Mouse (Mus musculus) thymus, adult 2 months (tissue): Measurements from ENCODE around the gene Tpra1. TPM values are rescaled to one million over a fixed set of nuclear protein-coding genes. Genes with fewer than 3 reads are reported as not detected.

Experiments used
- DNase-seq: peaks from one replicate; pipeline ENCODE4 v3.0.0; 2021
- H3K27ac ChIP-seq: fragments of 200-500 bp; 2 replicates; pipeline ENCODE4 v1.5.1; 2012; ENCODE audit warnings: low read length, control low read depth; ENCODE audit not compliant: control insufficient read depth, insufficient read depth
- H3K27me3 ChIP-seq: fragments of 200-500 bp; 2 replicates; pipeline ENCODE4 v1.6.1; 2012; ENCODE audit warnings: mild to moderate bottlenecking, low read length, moderate library complexity, mixed read lengths; ENCODE audit not compliant: control insufficient read depth, insufficient read depth
- H3K36me3 ChIP-seq: fragments of 200-500 bp; 2 replicates; pipeline ENCODE4 v1.6.1; 2012; ENCODE audit warnings: mild to moderate bottlenecking, low read length, moderate library complexity; ENCODE audit not compliant: control insufficient read depth, insufficient read depth
- H3K4me1 ChIP-seq: fragments of 200-500 bp; replicated peaks from 2 replicates; pipeline ENCODE4 v1.6.1; 2012; ENCODE audit warnings: low read length; ENCODE audit not compliant: control insufficient read depth, insufficient read depth
- H3K4me3 ChIP-seq: fragments of 200-500 bp; 2 replicates; pipeline ENCODE4 v1.5.1; 2012; ENCODE audit warnings: mild to moderate bottlenecking, low read length, control low read depth, moderate library complexity; ENCODE audit not compliant: control insufficient read depth, insufficient read depth
- CTCF ChIP-seq: fragments of 200-500 bp; IDR thresholded peaks from 2 replicates; pipeline ENCODE4 v1.5.1; 2012; ENCODE audit warnings: mild to moderate bottlenecking, control low read depth, low read length, moderate library complexity, borderline replicate concordance; ENCODE audit not compliant: control insufficient read depth, poor library complexity, insufficient read depth; ENCODE audit errors: extremely low read depth
- POLR2A ChIP-seq: fragments of 200-500 bp; IDR thresholded peaks from 2 replicates; pipeline ENCODE4 v1.6.1; 2012; ENCODE audit warnings: mild to moderate bottlenecking, low read length, control low read depth, moderate library complexity; ENCODE audit not compliant: control insufficient read depth, poor library complexity, insufficient read depth; ENCODE audit errors: extremely low read depth
- WGBS: fragments of 180-500 bp; shearing (Covaris S2); methylation state at CpG from one replicate; pipeline ENCODE4 v1.1.7; 2018; 5-methylcytosine and 5-hydroxymethylcytosine counted together
- polyA plus RNA-seq: library from polyadenylated mRNA; depleted of rRNA; stranded (reverse); fragments of >200 nt; gene quantifications from 2 replicates; pipeline ENCODE4 v1.2.3, GENCODE M21; 2012

The Tpra1 gene
- polyA plus RNA-seq, 1 experiment: 366 TPM

- no peak for DNase-seq
- no peaks in the 10 kb centered on the region for H3K27me3 ChIP-seq
- H3K4me3 ChIP-seq: no peak overlapping the region
Measured at GRCm38 (mm10) chr6:88930049-88930448, 28.0 kb downstream of the Tpra1 start.

DNA sequence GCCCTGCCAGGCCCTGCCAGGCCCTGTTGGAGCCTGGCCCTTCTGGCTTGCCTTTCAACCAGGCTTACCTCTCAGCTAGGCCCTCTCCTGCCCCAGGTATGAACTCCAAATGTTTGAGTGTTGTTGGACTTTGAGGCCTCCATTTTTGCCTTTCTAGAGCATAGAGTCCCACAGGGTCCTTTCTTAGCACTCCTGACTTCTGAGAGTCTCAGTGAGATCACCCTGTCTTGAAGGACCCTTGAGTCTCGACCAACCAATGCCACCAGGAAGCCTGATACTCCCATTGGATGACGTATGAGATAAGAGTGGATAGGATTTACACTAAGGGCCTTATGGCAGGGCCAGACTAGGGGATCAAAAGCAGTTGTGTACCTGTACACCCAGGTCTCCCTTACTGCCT is 29.4 kb downstream of the Tpra1 start:
- H3K27ac ChIP-seq: no peak overlapping the region
- TF ChIP-seq CTCF: no peak
- TF ChIP-seq POLR2A: no peak
- WGBS: 88% methylated on average over 2 of the region's 2 CpGs
- H3K36me3 ChIP-seq: no peaks in the 10 kb centered on the region
- H3K4me1 ChIP-seq: peaks cover 18% of the 10 kb centered on the region
- DNase-seq: no peak
- H3K4me3 ChIP-seq: no peak overlapping the region
- no peaks in the 10 kb centered on the region for H3K27me3 ChIP-seq

More at GRCm38 (mm10) chr6:88930049-88930448, 28.0 kb downstream of the Tpra1 start:
- Histone ChIP-seq H3K4me1 (peaks cover 25% of the 10 kb centered on the region), H3K36me3 (no peaks in the 10 kb centered on the region), H3K27ac (no peak overlapping the region)
- WGBS: 94% methylated on average over 7 of the region's 7 CpGs
- no peak for TF ChIP-seq CTCF
- no peak for TF ChIP-seq POLR2A

DNA sequence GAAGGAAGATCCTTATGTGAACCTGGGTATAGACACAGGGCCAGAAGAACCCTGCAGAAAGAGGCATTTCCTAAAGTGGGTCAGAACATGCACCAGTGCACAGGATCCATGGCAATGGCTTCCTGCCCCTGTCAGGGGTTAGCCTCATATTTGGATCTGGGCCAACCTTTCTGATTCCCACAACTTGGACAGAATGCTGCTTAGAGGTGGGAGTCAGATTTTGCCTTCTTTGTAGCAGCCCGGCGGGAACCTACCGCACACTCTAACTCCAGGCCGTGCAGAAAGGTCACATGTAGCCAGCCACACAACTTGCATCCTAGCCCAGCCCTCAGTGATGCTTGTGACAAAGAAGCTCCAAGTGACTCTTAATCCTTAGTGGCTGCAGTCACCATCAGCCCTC is 32.1 kb downstream of the Tpra1 start:
- no peaks in the 10 kb centered on the region for H3K36me3 ChIP-seq
- no peak for TF ChIP-seq POLR2A
- no peak for TF ChIP-seq CTCF
- peaks cover 32% of the 10 kb centered on the region for H3K4me1 ChIP-seq
- H3K27me3 ChIP-seq: no peaks in the 10 kb centered on the region
- H3K27ac ChIP-seq: no peak overlapping the region
- DNase-seq: no peak
- WGBS: 96% methylated on average over 4 of the region's 4 CpGs
- H3K4me3 ChIP-seq: no peak overlapping the region

GRCm38 (mm10) chr6:88934816-88935215 is 32.8 kb downstream of the Tpra1 start:
- Histone ChIP-seq H3K27ac (no peak overlapping the region), H3K36me3 (no peaks in the 10 kb centered on the region), H3K27me3 (no peaks in the 10 kb centered on the region), H3K4me1 (peaks cover 38% of the 10 kb centered on the region), H3K4me3 (no peak overlapping the region)
- WGBS: 63% methylated on average over 4 of the region's 4 CpGs
- no peak for DNase-seq
- no peak for TF ChIP-seq POLR2A
- no peak for TF ChIP-seq CTCF

- Histone ChIP-seq H3K4me1 (peaks cover 47% of the 10 kb centered on the region), H3K36me3 (no peaks in the 10 kb centered on the region), H3K4me3 (no peak overlapping the region), H3K27ac (no peak overlapping the region), H3K27me3 (no peaks in the 10 kb centered on the region)
- 40% methylated on average over 4 of the region's 4 CpGs for WGBS
- DNase-seq: peak; percentile 63
- no peak for TF ChIP-seq POLR2A
- no peak for TF ChIP-seq CTCF
Measured at GRCm38 (mm10) chr6:88935735-88936276, 33.8 kb downstream of the Tpra1 start.

DNA sequence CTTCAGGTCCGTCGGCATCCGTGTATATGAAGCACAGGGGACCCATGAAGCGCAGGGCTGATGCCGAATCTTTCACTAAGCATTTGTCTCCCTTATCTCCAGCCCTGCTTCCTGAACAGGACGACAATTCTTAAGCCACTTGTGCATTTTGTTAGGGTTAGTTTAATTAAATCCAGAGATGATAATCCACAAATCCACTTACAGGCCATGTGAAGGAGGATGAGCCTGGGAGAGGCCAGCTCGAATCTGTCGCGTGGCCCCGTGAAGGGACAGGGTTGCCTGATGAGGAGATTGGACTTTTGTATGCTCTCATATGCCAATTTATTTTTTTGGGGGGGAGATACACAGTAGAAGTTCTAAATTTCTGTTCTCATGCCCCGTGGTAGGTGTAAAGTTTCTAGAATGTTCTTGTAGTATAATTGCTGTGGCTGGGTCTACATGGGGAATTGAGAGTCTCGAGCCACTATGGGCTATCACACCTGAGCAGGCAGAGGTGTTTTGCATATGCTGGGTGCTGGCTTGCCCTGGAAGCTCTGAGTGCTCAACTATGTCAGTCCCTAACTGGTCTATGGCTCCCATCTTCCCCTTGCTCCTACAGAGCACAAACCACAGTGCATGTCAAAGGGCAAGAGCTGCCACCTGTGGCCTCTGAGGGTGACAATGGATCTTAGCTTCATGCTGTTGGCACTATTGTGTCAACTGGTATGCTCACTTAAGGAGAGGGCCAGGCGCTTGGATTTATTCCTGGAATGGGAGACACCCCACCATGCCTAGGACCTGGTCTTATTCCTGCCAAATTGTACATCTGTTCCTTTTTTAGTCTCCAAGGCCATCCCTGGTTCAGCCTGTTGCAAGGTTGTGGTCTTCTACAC is 34.5 kb downstream of the Tpra1 start:
- no peak for DNase-seq
- no peak overlapping the region for H3K27ac ChIP-seq
- no peak overlapping the region for H3K4me3 ChIP-seq
- no peak for TF ChIP-seq CTCF
- no peak for TF ChIP-seq POLR2A
- H3K27me3 ChIP-seq: no peaks in the 10 kb centered on the region
- 91% methylated on average over 13 of the region's 13 CpGs for WGBS
- H3K4me1 ChIP-seq: peaks cover 47% of the 10 kb centered on the region
- no peaks in the 10 kb centered on the region for H3K36me3 ChIP-seq
